Mouse (Mus musculus) lung, embryonic 15.5 days (tissue): ENCODE data around the gene Map2k3. TPM values are rescaled to one million over a fixed set of nuclear protein-coding genes. Genes with fewer than 3 reads are reported as not detected.
A peak's percentile ranks its signal among the peaks of the same experiment; 100 is the strongest.

Source experiments
- ATAC-seq: fragments of 200-750 bp; cut with Nextera tagmentation; 2 replicates; pipeline ENCODE4 v1.8.0; 2017; ENCODE audit warnings: moderate number of reproducible peaks, borderline replicate concordance; ENCODE audit not compliant: low FRiP score, low TSS enrichment; ENCODE audit errors: extremely low read depth
- H3K27ac ChIP-seq: fragments of 300-500 bp; sonication (generic); 2 replicates; pipeline ENCODE4 v1.5.1; 2015; ENCODE audit warnings: moderate library complexity, mild to moderate bottlenecking, inconsistent platforms
- H3K27me3 ChIP-seq: fragments of 300-500 bp; sonication (generic); 2 replicates; pipeline ENCODE4 v1.6.1; 2015; ENCODE audit warnings: inconsistent platforms
- H3K36me3 ChIP-seq: fragments of 300-500 bp; sonication (generic); 2 replicates; pipeline ENCODE4 v1.6.1; 2015; ENCODE audit warnings: inconsistent platforms
- H3K4me1 ChIP-seq: fragments of 300-500 bp; sonication (generic); 2 replicates; pipeline ENCODE4 v1.6.1; 2015; ENCODE audit warnings: inconsistent platforms
- H3K4me2 ChIP-seq: fragments of 300-500 bp; sonication (generic); 2 replicates; pipeline ENCODE4 v1.6.1; 2015; ENCODE audit warnings: inconsistent platforms, mild to moderate bottlenecking, moderate library complexity
- H3K4me3 ChIP-seq: fragments of 300-500 bp; sonication (generic); 2 replicates; pipeline ENCODE4 v1.5.1; 2015; ENCODE audit warnings: mild to moderate bottlenecking, inconsistent platforms
- H3K9ac ChIP-seq: fragments of 300-500 bp; sonication (generic); 2 replicates; pipeline ENCODE4 v1.6.1; 2015; ENCODE audit warnings: inconsistent platforms
- H3K9me3 ChIP-seq: fragments of 300-500 bp; sonication (generic); 2 replicates; pipeline ENCODE4 v1.6.1; 2016; ENCODE audit warnings: inconsistent platforms
- WGBS: fragments of 180-500 bp; shearing (Covaris S2); methylation state at CpG from one replicate; pipeline ENCODE4 v1.1.7; 2015; 5-methylcytosine and 5-hydroxymethylcytosine counted together
- polyA plus RNA-seq: library from polyadenylated mRNA; unstranded; fragments of >200 nt; fragmentation: Nextera tagmentation; extraction: Ambion mirVana; gene quantifications from 2 replicates; pipeline ENCODE4 v1.2.1, GENCODE M21; 2015

Map2k3 gene
- polyA plus RNA-seq, 1 experiment from 2014 or later, result 115 TPM

- H3K4me3 ChIP-seq, result no peak overlapping the region
- WGBS, result 61% methylated on average over 3 of the region's 3 CpGs
- no peak for ATAC-seq
- no peak overlapping the region for H3K4me2 ChIP-seq
- H3K36me3 ChIP-seq, result peaks cover 15% of the 10 kb centered on the region; the same call in 1 of the 2 replicates
- no peaks in the 10 kb centered on the region for H3K27me3 ChIP-seq
- no peaks in the 10 kb centered on the region for H3K9me3 ChIP-seq
- no peak overlapping the region for H3K27ac ChIP-seq
- peaks cover 18% of the 10 kb centered on the region for H3K4me1 ChIP-seq
- H3K9ac ChIP-seq, result no peak overlapping the region
Observed at GRCm38 (mm10) chr11:60908073-60908472, 23.8 kb upstream of the Map2k3 start.

- WGBS, result 46% methylated on average over 1 of the region's 1 CpGs
- H3K4me1 ChIP-seq, result peaks cover 28% of the 10 kb centered on the region
- H3K9me3 ChIP-seq, result no peaks in the 10 kb centered on the region
- H3K27ac ChIP-seq, result no peak overlapping the region
- H3K4me2 ChIP-seq, result no peak overlapping the region
- peaks cover 14% of the 10 kb centered on the region; the same call in 1 of the 2 replicates for H3K36me3 ChIP-seq
- H3K27me3 ChIP-seq, result no peaks in the 10 kb centered on the region
- no peak for ATAC-seq
- no peak overlapping the region for H3K4me3 ChIP-seq
- no peak overlapping the region for H3K9ac ChIP-seq
Observed at GRCm38 (mm10) chr11:60909626-60910025, 22.2 kb upstream of the Map2k3 start.

- ATAC-seq, result no peak
- H3K27ac ChIP-seq, result no peak overlapping the region
Observed at GRCm38 (mm10) chr11:60912525-60912973, 19.3 kb upstream of the Map2k3 start.

DNA sequence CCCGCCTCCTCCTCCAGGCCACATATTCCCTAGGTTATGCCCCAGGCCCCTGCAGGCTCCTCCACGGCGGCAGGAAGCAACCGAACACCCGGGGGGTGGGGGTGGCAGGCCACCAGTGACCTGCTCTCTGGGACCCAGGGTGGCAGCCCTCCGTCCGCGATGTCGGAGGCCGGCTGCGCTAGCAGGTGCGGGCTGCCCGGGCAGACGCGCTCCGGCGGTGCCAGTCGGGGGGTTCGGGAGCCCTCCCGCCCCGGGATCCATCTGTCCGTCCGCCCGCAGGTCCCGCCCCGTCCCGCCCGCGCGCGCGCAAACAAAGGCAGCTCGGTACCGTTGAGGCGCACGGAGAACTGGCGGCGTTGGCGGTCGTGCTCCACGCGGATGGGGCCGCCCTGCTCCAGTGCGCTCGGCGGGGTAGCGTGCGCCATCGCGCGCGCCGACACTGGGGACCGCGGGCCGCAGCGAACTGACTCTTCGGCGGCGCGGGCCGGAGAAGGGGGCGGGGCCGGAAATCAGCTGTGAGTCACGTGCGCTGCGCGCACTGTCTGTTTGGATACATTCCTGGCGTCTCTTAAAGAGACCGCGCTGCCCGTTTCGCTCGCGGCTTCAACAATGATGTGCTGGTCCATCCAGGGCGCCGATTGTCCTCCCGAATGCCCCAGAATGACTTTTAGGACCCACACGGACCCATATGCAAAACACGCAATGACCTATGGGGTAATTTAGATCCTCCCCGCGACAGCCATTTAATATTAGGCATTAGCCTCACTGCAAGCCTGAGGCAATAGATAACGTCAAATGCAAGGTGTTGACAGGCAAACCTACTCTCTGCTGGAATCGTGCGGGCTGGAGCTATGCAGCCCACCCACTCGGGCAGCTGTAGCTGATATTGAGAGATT lies 18.3 kb upstream of the Map2k3 start:
- under 1% methylated on average over 85 of the region's 86 CpGs for WGBS
- Histone ChIP-seq H3K27ac (peak overlapping the region; percentile 73), H3K9ac (peak overlapping the region; percentile 85), H3K4me3 (peak overlapping the region; percentile 93), H3K27me3 (no peaks in the 10 kb centered on the region), H3K4me2 (peak overlapping the region; percentile 76), H3K4me1 (peaks cover 37% of the 10 kb centered on the region), H3K9me3 (no peaks in the 10 kb centered on the region), H3K36me3 (no peaks in the 10 kb centered on the region)
- ATAC-seq, result peak; percentile 90

More at GRCm38 (mm10) chr11:60912525-60912973, 19.3 kb upstream of the Map2k3 start:
- H3K9ac ChIP-seq, result peak overlapping the region; percentile 85
- no peaks in the 10 kb centered on the region for H3K9me3 ChIP-seq
- H3K4me3 ChIP-seq, result peak overlapping the region; percentile 93
- no peaks in the 10 kb centered on the region for H3K36me3 ChIP-seq
- H3K27me3 ChIP-seq, result no peaks in the 10 kb centered on the region
- WGBS, result 16% methylated on average over 7 of the region's 7 CpGs
- H3K4me2 ChIP-seq, result peak overlapping the region; percentile 76
- peaks cover 37% of the 10 kb centered on the region for H3K4me1 ChIP-seq

- WGBS, result 29% methylated on average over 7 of the region's 7 CpGs
- no peak for ATAC-seq
- peaks cover 37% of the 10 kb centered on the region for H3K4me1 ChIP-seq
- peak within 1 kb of the TSS; percentile 85 for H3K9ac ChIP-seq
- H3K4me3 ChIP-seq, result peak within 1 kb of the TSS; percentile 93
- peak within 1 kb of the TSS; percentile 76 for H3K4me2 ChIP-seq
- no peaks in the 10 kb centered on the region for H3K9me3 ChIP-seq
- no peaks in the 10 kb centered on the region for H3K36me3 ChIP-seq
- peak within 1 kb of the TSS; percentile 73 for H3K27ac ChIP-seq
- no peaks in the 10 kb centered on the region for H3K27me3 ChIP-seq
Observed at GRCm38 (mm10) chr11:60914491-60914890, 17.3 kb upstream of the Map2k3 start, which contains the start of gene Natd1. TSS of gene Natd1 (minus strand) at chr11:60914750.

DNA sequence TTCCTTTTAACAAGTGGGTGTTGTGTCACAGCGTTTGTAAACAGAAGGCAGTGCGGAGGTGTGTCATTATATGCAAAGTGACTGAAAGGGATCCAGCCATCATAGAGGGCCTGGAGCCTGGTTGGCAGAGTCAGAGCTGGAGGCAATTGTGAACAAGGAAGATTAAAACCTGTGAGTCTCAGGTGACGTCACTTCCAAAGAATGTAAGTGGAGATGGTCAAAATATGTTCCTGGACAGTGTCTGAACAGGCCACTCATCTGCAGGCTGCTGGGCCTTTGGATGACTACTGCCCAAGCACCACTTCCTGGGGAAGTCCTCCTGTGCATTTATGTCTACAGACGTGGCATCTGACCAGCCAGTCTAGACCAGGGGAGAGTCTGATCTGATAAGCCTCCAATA lies 16.6 kb upstream of the Map2k3 start:
- Histone ChIP-seq H3K4me3 (no peak overlapping the region), H3K9ac (no peak overlapping the region), H3K4me1 (peaks cover 37% of the 10 kb centered on the region), H3K27ac (no peak overlapping the region), H3K4me2 (no peak overlapping the region), H3K27me3 (no peaks in the 10 kb centered on the region), H3K9me3 (no peaks in the 10 kb centered on the region), H3K36me3 (no peaks in the 10 kb centered on the region)
- ATAC-seq, result no peak
- WGBS, result 47% methylated on average over 4 of the region's 4 CpGs

DNA sequence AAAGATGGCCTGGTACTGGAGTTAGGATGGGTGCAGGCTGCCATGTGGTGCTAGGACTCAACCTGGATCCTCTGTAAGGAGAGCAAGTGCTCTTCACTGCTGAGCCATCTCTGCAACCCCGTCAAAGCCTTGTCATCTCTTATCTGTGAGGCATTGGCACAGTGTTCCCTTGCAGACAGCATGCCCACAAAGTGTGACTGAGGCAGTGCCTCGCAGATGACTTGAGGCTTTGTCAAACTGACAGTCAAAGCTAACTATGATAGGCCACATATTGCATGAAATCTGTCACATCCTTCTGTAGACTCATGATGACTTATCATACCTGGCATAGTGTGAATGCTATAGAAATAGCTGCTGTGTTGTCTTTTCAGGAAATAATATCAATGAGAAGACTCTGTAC lies 11.8 kb upstream of the Map2k3 start:
- Histone ChIP-seq H3K36me3 (no peaks in the 10 kb centered on the region), H3K4me1 (peaks cover 6% of the 10 kb centered on the region; the same call in 1 of the 2 replicates), H3K4me2 (no peak overlapping the region), H3K27ac (no peak overlapping the region), H3K27me3 (no peaks in the 10 kb centered on the region), H3K4me3 (no peak overlapping the region), H3K9ac (no peak overlapping the region), H3K9me3 (no peaks in the 10 kb centered on the region)
- no peak for ATAC-seq
- 63% methylated on average over 2 of the region's 2 CpGs for WGBS

DNA sequence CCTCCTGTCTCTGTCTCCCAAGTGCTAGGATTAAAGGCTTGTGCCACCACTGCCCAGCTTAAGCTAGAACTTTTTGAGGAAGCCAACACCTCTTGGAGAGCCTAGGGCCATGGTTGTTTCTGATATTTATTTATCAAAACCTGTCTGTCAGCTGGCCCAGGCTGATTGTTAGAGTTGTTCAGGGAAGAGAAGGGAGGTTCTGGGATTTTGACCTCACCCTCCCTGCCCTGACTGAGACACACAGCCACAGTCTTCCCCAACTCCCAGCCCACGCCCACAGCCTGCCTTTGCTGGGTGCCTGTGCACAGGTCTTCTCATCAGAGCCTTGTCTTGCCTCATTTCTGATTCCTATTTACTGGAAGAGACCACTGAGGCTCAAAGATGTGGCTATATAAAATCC lies 9.6 kb upstream of the Map2k3 start:
- Histone ChIP-seq H3K36me3 (no peaks in the 10 kb centered on the region), H3K9ac (no peak overlapping the region), H3K4me3 (no peak overlapping the region), H3K27me3 (no peaks in the 10 kb centered on the region), H3K4me2 (no peak overlapping the region), H3K27ac (no peak overlapping the region), H3K4me1 (peaks cover 8% of the 10 kb centered on the region), H3K9me3 (no peaks in the 10 kb centered on the region)
- 74% methylated on average over 1 of the region's 1 CpGs for WGBS
- no peak for ATAC-seq

GRCm38 (mm10) chr11:60922964-60923363 lies 8.9 kb upstream of the Map2k3 start:
- peaks cover 13% of the 10 kb centered on the region for H3K4me1 ChIP-seq
- 73% methylated on average over 5 of the region's 5 CpGs for WGBS
- no peaks in the 10 kb centered on the region for H3K9me3 ChIP-seq
- H3K4me2 ChIP-seq, result no peak overlapping the region
- H3K9ac ChIP-seq, result no peak overlapping the region
- no peaks in the 10 kb centered on the region for H3K36me3 ChIP-seq
- no peak for ATAC-seq
- no peak overlapping the region for H3K27ac ChIP-seq
- no peaks in the 10 kb centered on the region for H3K27me3 ChIP-seq
- H3K4me3 ChIP-seq, result no peak overlapping the region

DNA sequence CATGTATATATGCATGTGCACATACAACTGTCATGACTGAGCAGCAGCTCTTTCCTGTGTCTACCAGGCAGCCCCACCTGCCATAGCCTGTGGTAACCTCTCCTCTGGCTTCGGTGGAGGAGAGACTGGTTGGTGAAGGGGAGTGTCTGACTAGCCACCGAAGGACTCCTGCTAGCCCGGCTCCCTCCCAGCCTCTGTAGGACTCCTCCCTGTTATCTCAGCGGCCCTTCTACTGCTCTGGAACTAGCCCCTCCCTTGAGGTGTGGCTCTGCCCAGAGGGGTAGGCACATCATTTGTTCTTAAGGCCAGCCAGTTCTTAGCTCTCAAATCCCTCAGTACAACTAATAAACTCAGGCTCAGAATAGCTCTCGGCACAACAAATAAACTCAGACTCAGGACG lies 7.3 kb upstream of the Map2k3 start:
- no peaks in the 10 kb centered on the region for H3K27me3 ChIP-seq
- H3K27ac ChIP-seq, result no peak overlapping the region
- peaks cover 13% of the 10 kb centered on the region for H3K4me1 ChIP-seq
- 38% methylated on average over 6 of the region's 6 CpGs for WGBS
- no peak for ATAC-seq
- no peak overlapping the region for H3K9ac ChIP-seq
- H3K4me3 ChIP-seq, result no peak overlapping the region
- no peaks in the 10 kb centered on the region for H3K36me3 ChIP-seq
- no peaks in the 10 kb centered on the region for H3K9me3 ChIP-seq
- H3K4me2 ChIP-seq, result no peak overlapping the region

DNA sequence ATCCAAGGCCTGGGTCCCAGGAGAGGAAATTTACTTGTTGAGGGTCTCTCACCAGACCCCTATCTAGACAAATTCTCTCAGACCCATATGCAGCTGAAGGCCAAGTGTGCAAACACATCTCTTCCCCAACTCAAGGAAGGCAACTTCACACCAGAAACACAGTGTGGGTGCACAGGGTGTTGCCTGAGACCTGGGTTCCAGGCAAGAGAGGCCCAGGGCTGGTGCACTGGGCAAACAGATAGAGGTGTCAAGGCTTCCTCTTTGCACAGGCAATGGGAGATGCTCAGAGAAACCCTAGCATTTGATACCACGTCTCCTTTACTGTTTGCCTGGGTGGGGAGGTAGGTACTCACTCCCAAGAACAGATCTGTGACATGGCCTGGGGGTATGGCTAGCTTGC lies 6.9 kb upstream of the Map2k3 start:
- Histone ChIP-seq H3K36me3 (no peaks in the 10 kb centered on the region), H3K27ac (no peak overlapping the region), H3K4me1 (peaks cover 13% of the 10 kb centered on the region), H3K4me3 (no peak overlapping the region), H3K4me2 (no peak overlapping the region), H3K9ac (no peak overlapping the region), H3K27me3 (no peaks in the 10 kb centered on the region), H3K9me3 (no peaks in the 10 kb centered on the region)
- 80% methylated on average over 1 of the region's 1 CpGs for WGBS
- no peak for ATAC-seq

- peaks cover 24% of the 10 kb centered on the region for H3K4me1 ChIP-seq
- H3K9me3 ChIP-seq, result no peaks in the 10 kb centered on the region
- peak overlapping the region; percentile 44 for H3K4me2 ChIP-seq
- no peak overlapping the region for H3K9ac ChIP-seq
- H3K27ac ChIP-seq, result peak overlapping the region; percentile 37; the same call in 1 of the 2 replicates
- no peaks in the 10 kb centered on the region for H3K36me3 ChIP-seq
- peak; percentile 43; the same call in 1 of the 2 replicates for ATAC-seq
- H3K27me3 ChIP-seq, result no peaks in the 10 kb centered on the region
- 0% methylated on average over 9 of the region's 9 CpGs for WGBS
- H3K4me3 ChIP-seq, result peak overlapping the region; percentile 13; the same call in 1 of the 2 replicates
Observed at GRCm38 (mm10) chr11:60927264-60927663, 4.6 kb upstream of the Map2k3 start.
